Mouse (Mus musculus): ENCODE measurements at regions not wholly inside any gene's neighbourhood (a gene's known extent, or its start where the extent isn't known, plus 50 kb on each side); places are given as distances from the start of the nearest gene placed in this dataset.
A peak's percentile ranks its signal among the peaks of the same experiment; 100 is the strongest.

- no peak for DNase-seq (ENCODE audit: extremely low spot score)
These were observed 71.1 kb upstream of the Hes1 start for GRCm38 (mm10) chr16:29993111-29993510.

GRCm38 (mm10) chr16:29993535-29993934 lies 70.6 kb upstream of the Hes1 start:
- no peak for DNase-seq (ENCODE audit: extremely low spot score)

GRCm38 (mm10) chr16:29996139-29997069 lies 67.8 kb upstream of the Hes1 start:
- DNase-seq (ENCODE audit: extremely low spot score) = peak; percentile 75

GRCm38 (mm10) chr16:30000166-30000565 lies 64.0 kb upstream of the Hes1 start:
- DNase-seq (ENCODE audit: extremely low spot score) = no peak

- DNase-seq (ENCODE audit: extremely low spot score) = no peak
These were observed 59.1 kb upstream of the Hes1 start for GRCm38 (mm10) chr16:30005124-30005523.

GRCm38 (mm10) chr16:30006826-30007225 lies 57.4 kb upstream of the Hes1 start:
- no peak for DNase-seq (ENCODE audit: extremely low spot score)

GRCm38 (mm10) chr16:30008451-30009357 lies 55.5 kb upstream of the Hes1 start:
- DNase-seq (ENCODE audit: extremely low spot score) = peak; percentile 89

- DNase-seq (ENCODE audit: extremely low spot score) = peak; percentile 56
These were observed 54.5 kb upstream of the Hes1 start for GRCm38 (mm10) chr16:30009521-30010186.

- no peak for DNase-seq (ENCODE audit: extremely low spot score)
These were observed 51.1 kb upstream of the Hes1 start for GRCm38 (mm10) chr16:30013123-30013522.

GRCm38 (mm10) chr16:30013943-30014342 lies 50.2 kb upstream of the Hes1 start:
- no peak for DNase-seq (ENCODE audit: extremely low spot score)

Measured in embryo, embryonic 9.5 days (tissue).